Mouse (Mus musculus) heart, postnatal 0 days (tissue): ENCODE data around the gene Grik4.

Experiments
- CTCF ChIP-seq: IDR thresholded peaks from 2 replicates; pipeline ENCODE4 v1.5.1; 2016; ENCODE audit warnings: antibody characterized with exemption, control low read depth, low read depth
- EP300 ChIP-seq: IDR thresholded peaks from 2 replicates; pipeline ENCODE4 v1.6.1; 2016; ENCODE audit warnings: antibody characterized with exemption, low read depth

GRCm38 (mm10) chr9:42491780-42492179 is 452.5 kb downstream of the Grik4 start:
- TF ChIP-seq EP300, result no peak
- TF ChIP-seq CTCF, result no peak
